Mouse (Mus musculus) mouse trophoblast stem cell (cell line): ENCODE measurements around the gene Il20rb.

ENCODE experiments used
- in situ Hi-C, 2 experiments: fragments of 300-500 bp; cut with MseI, MboI; formaldehyde crosslinking; loops; 2 replicates in 1 of 2; 3 replicates in 1 of 2; pipeline ENCODE4 v1.15.1; 2025

Gene Il20rb

DNA sequence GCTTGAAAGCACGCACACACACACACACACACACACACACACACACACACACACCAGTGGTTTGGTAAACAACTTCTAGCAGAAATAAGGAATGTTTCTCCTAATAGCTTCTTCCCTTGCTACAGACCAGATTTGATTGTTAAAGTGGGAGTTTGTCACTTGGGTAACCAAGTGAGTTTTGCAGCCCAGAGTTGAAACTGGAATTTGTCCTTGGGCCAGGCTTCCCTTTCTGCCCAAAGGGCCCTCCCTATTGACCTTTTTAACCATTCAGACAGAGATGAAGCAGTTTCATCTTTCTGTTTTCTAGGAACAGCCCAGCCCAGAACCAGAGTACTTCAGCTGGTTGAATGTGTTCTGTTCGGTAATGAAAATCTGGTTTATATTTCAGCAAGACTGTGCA is 55.7 kb downstream of the Il20rb start:
- in situ Hi-C loops, result no loop called here

DNA sequence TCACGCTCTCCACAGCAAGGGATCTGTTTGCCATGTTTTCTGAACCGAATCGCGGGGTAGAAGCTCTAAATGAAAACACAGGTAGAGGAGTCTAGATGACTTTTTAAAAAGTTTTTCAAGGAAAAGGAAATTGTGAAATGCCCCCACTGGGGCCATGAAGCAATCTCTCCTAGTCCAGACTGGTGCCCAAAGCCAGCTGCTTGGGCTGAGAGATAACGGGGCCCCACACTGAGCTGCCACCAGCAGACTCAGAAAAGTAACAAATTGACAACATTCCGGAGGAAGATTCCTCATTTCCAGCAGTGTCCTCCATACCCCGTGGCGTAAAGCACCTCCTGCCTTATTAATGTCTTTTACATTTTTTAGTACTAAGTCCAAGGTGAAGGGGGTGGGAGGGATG is 66.9 kb downstream of the Il20rb start:
- in situ Hi-C loops, result no loop called here

DNA sequence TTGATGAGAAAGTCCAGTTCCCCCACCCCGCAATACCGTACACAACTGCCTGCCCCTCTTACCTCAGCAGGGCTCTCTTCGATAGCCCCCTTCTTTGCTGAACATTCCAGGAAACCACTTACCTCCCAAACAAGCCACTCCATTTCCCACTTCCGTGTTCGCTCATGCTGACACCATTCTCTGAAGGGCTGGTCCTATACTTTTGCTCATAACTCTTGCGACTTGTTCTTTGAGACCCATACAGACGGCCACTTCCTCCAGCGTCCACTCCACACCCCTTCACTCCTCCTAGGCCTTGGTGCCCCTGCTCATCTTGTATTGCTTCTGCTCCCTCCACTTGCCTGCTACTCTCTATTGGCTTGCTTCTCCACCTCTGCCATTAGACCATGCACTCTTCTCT is 67.5 kb downstream of the Il20rb start:
- in situ Hi-C loops, result no loop called here

DNA sequence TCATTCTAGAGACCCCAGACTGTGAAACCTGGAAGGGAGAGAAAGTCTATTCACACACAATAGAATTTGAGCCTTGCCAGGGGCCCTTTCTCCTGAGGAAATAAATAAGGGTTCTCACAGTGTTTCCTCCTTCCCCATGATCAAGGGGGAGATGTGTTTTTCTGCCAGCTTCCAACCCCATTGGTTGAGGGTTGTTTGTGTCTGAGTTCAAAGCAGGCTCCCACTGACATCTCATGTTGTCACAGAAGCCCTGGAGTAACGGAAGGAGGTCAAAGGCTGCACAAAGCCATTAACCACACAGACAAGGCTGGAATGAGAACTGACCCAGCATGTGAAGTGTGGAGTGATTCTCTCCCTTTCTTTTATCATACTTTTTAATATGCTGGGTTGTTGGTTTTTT is 69.8 kb downstream of the Il20rb start:
- in situ Hi-C loops, result no loop called here

DNA sequence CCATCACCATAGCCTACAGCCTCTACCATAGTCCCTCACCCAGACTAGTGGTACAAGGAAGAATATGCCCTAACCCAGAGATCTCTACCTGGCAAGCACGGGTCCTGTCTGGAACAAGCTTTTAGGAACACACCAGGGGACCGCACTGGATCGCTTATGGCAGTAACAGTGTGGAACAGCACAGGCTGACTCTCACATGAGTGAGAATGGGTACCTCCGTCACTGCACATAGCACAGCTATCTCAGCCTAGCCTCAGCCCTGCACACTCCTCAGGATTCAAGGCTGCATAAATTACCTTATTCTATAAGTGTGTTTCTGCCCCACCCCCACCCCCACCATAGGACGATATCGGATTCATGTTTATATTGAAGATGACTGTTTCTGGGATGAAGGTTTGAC is 70.3 kb downstream of the Il20rb start:
- in situ Hi-C loops, result no loop called here

DNA sequence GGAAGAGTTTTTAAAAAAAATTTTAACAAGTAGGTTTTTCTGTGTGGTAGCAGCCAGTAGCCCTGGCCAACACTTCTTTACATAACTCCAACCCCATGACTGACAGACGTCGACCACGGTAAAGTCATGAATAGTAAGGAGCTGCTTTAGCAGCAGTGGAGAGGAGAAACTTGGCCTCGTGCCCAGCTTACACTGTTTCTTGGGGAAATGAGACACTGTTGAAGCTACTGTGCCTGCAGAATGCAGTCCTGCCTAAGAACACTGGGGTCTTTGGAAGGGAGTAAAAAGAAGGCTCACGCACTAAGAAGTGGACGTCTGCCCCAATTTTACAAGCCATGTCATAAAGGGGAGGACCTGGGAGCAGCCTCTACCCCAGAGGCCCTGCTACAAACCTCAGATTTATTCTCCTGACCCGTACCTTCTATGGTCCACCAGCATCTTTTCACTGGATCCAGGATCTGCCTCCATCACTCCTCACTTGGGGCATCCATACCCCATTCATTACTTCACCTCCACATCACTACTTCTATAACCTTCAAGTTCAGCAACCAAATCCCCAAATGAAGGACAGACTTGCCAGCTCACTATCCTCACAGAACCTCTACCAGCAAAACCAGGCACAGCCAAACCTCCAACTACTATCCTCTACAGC is 71.1 kb downstream of the Il20rb start:
- in situ Hi-C loops, result no loop called here
